Mouse (Mus musculus) regulatory T cell (primary cell): ENCODE measurements around the gene Mertk.

Experiments used
- in situ Hi-C: fragments of 300-600 bp; cut with MboI, MseI; formaldehyde crosslinking; loops from one replicate; pipeline ENCODE4 v1.15.1; 2025; ENCODE audit warnings: high pct_unique_total_duplicates

Mertk gene

DNA sequence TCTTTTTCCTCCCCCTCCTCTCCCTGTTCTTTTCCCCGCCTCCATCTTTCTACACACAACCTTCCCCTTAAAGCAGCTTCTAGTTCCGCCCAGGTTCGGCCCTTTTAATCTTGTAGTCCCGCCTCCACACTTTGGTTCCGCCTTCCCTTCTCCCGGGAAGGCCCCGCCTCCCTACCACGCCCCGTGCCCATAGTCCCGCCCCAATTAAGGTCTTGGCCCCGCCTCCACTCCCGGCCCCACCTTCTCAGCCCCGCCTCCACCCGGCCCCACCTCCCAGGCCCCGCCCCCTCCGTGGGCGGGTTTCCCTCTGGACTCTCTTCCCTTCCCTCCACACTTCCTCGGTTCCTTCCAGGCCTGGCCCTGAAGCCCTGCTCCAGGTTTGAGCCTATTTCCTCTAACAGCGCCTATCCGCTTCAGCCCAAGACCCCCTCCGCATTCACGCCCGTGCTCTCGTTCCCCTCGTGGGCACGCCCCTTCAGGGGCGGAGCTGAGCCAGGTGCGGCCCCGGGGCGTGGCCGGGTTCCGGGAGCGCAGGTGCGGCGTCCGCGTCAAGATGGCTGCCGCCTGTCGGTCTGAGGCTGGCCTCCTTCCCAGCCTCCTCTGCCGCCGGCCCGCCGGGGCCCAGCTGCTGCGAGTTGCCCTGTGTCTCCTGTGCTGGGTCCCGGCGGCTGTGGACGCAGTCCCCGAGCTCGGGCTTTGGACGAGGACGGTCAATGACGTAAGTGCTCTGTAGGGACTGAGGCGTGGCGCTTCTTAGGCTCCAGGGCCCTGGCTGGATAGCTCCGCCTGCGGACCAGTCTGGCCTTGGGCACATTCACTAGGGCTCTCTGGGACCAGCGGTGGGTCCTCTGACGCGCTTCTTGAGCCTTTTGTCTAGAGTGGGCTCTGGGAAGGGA lies 119.3 kb downstream of the Mertk start, which contains the start of gene Tmem87b:
Tmem87b (plus strand) TSS at position 333 of the 896 bp plus-strand sequence.
- in situ Hi-C loops = no loop called here

DNA sequence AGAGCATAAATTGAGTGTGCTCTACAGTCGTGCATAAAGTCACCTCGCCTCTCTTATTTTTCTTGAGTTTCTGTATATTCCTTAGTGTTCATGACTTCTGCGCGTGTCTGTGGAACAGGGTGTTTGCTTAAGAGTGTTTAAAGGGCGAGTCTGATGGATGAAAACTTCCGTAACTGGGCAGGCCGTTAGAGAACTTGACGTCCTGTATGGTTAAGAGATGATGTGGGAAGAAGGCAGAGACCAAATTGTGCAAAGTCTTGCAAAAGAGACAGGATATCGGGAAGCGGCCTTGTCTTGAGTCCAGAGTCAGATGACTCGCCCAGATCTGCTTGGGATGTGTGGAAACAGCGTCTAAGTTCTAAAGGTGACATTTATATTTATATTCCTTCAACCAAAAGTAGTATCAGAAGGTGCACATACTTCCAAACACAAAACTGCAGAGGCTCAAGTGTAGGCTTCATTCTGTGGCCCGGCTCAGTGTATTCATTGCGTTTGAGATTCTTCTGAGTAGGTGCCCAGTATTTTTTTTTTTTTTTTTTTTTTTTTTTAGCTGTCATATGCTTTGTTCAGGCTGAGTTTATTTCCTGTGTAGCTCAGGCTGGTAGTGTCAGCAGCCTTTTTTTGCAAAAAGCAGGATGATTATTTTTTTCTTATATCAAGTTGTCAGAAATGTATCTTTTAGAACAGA lies 120.3 kb downstream of the Mertk start:
- in situ Hi-C loops = no loop called here

DNA sequence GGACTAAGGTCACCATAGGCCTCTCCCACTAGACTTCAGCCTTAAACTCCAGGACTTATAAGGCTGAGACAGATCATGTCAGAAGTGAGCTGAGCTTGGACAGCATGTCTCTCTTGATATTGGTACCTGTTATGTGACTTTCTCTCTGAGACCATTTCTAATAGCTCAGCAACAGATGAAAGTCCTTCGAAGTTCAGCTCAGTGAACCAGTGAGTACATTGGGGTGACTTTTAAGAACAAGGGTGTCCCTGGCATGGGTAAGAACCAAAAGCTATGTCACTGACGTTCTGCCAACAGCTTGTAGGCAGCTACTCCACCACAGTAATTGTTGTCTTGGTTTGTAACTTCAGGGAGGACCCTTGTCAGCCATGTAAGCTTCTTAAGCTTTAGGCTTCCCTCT lies 121.9 kb downstream of the Mertk start:
- in situ Hi-C loops = loop anchor here (5.0 kb wide), 1 partner anchor 123 kb away; the partner anchor contains the start of gene Mertk

DNA sequence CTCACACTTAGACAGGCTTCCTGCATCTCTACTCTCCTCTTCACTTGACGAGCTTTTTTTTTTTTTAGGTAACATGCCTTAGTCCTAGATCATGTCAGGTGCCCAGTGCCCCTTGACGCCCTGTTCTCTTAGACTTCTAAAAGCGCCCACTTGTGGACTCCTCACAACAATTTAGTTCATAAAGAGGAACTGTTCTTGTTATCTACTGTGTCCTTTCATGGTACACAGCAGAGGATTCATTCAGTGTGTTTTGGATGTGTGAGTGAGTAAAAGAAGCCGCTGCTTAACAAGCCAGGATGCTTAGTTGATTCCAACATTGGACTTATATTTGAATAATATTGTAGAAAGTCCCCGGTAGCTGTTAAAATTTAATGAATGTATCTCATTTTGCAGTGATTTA lies 125.1 kb downstream of the Mertk start:
- in situ Hi-C loops = loop anchor here (5.0 kb wide), 1 partner anchor 127 kb away; the partner anchor contains the start of gene Mertk

DNA sequence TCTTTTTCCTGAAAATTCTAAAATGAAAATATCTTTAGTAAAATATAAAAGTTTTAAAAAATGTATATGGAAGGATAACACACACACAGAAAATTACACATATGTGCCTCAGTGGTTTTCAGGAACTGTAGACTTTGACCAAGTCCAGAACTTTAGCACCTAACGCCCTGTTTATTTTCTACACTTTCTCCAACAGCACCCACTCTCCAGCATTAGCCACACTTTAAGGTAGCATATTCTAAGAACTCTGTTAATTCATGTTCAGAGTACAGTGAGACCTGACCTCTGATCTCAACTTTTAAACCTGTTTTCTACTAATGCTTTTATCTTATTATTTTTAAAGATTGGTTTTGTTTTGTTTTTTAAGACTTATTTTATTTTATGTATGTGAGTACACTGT lies 129.0 kb downstream of the Mertk start:
- in situ Hi-C loops = no loop called here

- in situ Hi-C loops = no loop called here
These were observed 133.9 kb downstream of the Mertk start for GRCm38 (mm10) chr2:128832611-128833010.

DNA sequence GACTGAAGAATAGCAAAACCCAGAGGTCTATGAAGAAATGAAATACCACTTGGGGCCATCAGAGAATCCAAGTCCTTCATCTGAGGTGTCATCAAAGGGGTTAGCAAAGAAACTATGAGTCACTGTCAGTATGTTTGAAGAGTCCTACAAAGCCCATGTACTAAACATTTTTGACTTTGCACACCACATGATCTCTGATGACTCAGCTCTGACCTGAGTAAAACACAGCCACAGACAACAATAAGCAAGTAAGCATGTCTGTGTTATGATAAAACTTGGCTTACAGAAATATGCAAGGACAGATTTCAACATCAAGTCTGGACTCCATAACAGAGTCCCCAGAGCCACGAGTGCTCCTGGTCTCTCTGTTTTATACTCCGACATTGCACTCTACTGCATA lies 134.3 kb downstream of the Mertk start:
- in situ Hi-C loops = no loop called here

DNA sequence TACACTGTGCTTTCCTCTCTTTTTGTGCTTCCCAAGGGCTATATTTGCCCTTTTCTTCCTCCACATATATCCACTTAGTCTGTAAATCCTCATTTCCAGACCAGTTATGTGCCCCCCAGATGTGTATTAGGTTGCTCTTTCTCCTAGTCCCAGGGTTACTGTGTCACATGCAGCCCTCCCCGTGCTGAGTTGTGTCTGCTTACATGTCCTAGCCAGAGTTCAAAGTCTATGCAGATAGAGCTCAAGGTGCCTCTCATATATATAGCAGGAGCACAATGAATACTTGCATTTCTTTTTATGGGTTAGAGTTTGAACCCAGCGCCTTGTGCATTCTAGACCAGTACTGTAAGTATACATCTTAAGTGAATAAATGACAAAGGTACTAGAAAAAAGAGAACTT lies 134.7 kb downstream of the Mertk start:
- in situ Hi-C loops = no loop called here

DNA sequence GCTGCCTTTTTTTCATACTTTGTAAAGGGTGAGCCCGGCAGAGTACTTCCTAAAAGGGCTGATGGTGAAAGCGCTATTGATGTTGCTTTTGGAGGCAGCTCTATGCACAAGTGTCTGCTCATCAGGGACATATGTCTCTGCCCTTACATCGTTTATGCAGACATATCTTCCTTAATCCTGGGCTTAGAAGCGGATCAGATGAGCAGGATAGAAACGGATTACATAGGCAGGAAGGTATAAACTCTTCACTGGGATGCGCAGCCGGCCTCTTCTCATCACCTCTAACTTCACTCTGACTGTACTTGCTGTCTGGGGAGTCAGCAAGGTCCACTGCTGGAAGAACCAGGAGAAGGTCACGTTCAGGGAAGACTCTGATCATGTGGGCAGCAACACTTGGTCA lies 138.8 kb downstream of the Mertk start:
- in situ Hi-C loops = no loop called here

DNA sequence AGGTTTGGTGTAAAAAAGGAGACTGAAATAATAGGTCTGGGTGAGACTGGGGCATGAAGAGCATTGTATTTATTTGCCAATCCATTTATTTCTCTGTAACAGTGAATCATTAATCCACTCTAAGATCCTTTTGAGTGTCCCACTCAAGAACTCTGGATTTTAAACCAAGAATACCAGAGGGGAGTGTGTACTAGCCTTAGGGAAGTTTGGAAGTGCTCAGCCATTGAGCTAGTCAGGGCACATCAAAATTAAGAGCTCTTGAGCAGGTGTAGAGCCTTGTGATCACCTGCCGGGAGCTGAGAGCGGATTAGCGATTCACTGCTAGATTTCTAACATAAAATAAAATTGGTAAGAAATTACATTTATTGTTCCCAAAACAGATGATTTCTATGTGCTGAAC lies 139.9 kb downstream of the Mertk start:
- in situ Hi-C loops = no loop called here

DNA sequence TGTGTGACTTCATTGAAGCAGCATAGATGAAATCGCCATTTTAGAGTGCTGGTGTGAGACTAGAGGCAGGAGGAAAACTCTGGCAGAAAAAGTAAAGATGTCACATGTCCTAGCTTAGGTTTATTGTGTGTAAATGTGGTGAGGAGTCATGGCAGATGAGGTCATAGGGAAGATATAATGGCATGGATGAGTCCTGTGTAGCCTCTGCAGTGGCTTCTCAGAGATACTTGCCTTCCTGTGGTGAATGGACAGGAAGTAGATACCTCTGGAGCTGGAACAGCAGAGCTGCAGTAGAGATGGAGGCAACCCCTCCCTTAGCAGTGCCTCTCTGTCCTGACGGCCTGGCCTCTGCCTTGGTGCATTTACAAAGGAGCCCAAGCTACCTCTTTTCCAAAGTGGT lies 140.7 kb downstream of the Mertk start:
- in situ Hi-C loops = no loop called here

- in situ Hi-C loops = no loop called here
These were observed 143.7 kb downstream of the Mertk start for GRCm38 (mm10) chr2:128842437-128842836.

- in situ Hi-C loops = no loop called here
These were observed 151.3 kb downstream of the Mertk start for GRCm38 (mm10) chr2:128850036-128850435.
